Mouse (Mus musculus) heart, adult 2 months (tissue): ENCODE measurements around the gene D630003M21Rik.

Experiments used
- CTCF ChIP-seq: fragments of 200-600 bp; IDR thresholded peaks from 2 replicates; pipeline ENCODE4 v1.8.1; 2022; ENCODE audit warnings: antibody characterized with exemption, mild to moderate bottlenecking, moderate library complexity
- POLR2A ChIP-seq: fragments of 200-500 bp; IDR thresholded peaks from 2 replicates; pipeline ENCODE4 v1.6.1; 2011; ENCODE audit warnings: mild to moderate bottlenecking, low read depth, low read length, control low read depth; ENCODE audit not compliant: insufficient read depth

DNA sequence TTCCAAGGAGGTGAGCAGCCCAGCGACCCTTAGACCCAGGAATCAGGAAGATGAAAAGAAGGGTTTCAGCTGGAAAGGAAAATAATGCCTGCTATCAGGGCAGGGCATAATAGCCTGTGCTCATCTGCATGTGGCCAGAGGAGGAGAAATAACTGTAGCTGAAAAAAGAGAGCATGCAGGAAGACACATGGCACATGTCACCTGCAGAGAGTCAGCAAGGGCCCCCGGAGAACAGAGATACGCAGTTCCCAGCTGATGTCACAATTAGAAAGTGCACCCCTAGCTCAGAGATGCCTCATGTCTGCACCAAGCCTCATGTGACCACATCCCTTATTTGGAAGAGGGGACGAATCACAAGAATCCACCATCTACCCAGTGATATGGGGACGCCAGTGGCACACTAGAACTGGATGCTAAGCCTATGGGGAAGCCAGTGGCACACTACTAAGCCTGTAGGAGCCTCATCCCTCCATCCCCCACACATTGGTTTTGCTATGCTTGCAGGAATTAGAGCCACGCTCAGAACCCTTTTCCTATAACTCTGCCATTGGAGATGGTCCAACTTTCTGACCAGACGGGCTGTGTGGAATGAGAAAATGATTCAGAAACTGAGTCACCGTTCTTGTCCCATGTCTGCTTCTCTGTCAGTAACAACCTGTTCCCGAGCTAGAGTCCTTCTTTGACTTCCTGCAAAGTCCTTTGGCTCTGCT lies 61.4 kb downstream of the D630003M21Rik start:
- TF ChIP-seq CTCF (no peak), POLR2A (no peak)
